Mouse (Mus musculus): ENCODE results near the gene Rad51ap2. TPM values are rescaled to one million over a fixed set of nuclear protein-coding genes. Genes with fewer than 3 reads are reported as not detected.

Gene Rad51ap2
- polyA plus RNA-seq, 1 experiment from 2014 or later, result 0.33 TPM

GRCm38 (mm10) chr12:11436023-11436350, 19.9 kb upstream of the Rad51ap2 start:
- peaks cover 8% of the 10 kb centered on the region for H3K27me3 ChIP-seq (ENCODE audit: control insufficient read depth, insufficient read depth, low read length)
- 3% methylated on average over 12 of the region's 12 CpGs for WGBS (ENCODE audit: insufficient replicate concordance)
- H3K27ac ChIP-seq (ENCODE audit: low read depth, low read length), result no peak overlapping the region
- H3K9ac ChIP-seq (ENCODE audit: low read depth, low read length), result 0 out of 2 replicates have a peak overlapping the region, but pooled peaks have one; percentile 16
- peak overlapping the region; percentile 52 for H3K4me3 ChIP-seq (ENCODE audit: low read depth, low read length)
- no peaks in the 10 kb centered on the region for H3K9me3 ChIP-seq (replicated peaks; ENCODE audit: control insufficient read depth, low read length)
- H3K4me2 ChIP-seq, result peak overlapping the region; percentile 73
- no peak for ATAC-seq (replicated peaks; ENCODE audit: insufficient number of reproducible peaks, low FRiP score, low TSS enrichment)
- no peaks in the 10 kb centered on the region for H3K36me3 ChIP-seq (ENCODE audit: control insufficient read depth, insufficient read depth, low read length)
- H3K4me1 ChIP-seq (ENCODE audit: control insufficient read depth, insufficient read depth, low read length), result 0 out of 2 replicates have a peak, but pooled peaks cover 2% of the 10 kb centered on the region

DNA sequence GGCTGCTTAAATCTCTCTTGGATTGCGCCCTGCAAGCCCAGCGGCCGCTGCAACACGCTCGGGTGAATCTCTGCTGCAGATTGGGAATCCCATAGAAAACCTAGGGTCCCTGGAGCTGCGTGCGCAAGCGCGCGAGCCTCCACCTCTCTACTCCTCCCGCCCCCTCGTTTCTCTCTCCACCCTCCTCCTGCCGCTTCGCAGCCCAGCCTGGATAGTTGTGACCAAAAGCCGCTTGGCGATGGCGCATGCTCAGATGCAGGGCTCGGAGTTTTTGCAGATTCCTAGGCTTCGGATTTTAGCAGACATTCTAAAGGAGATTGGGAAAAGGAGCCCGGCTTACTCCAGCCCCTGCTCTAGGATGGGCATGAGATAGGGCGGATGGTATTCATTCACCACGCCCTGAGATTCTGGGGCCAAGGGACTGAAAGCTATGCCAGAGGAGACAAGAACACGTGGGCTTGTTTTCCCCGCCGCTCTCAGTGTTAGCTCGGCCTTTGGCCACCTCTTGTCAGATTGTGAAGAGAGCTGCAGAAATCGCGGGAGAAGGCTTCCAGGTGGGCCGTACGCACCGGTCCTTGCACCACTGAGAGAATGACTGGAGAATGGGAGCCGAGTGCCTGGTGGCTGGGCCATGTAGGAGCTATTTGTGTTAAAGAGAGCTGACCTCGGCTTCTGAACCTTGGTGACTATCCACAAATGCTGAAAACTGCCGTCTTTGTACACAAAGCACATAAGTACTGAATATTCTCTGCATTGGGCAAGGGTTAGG, 19.2 kb upstream of the Rad51ap2 start, which contains the start of gene Vsnl1:
Gene Vsnl1, minus strand, starts transcription at position 117 of the 769 bp plus-strand sequence.
- Histone ChIP-seq H3K4me3 (ENCODE audit: low read depth, low read length) (peak within 1 kb of the TSS; percentile 52), H3K4me2 (peak within 1 kb of the TSS; percentile 73), H3K27me3 (ENCODE audit: control insufficient read depth, insufficient read depth, low read length) (peaks cover 8% of the 10 kb centered on the region), H3K36me3 (ENCODE audit: control insufficient read depth, insufficient read depth, low read length) (no peaks in the 10 kb centered on the region), H3K9ac (ENCODE audit: low read depth, low read length) (0 out of 2 replicates have a peak within 1 kb of the TSS, but pooled peaks have one; percentile 48), H3K27ac (ENCODE audit: low read depth, low read length) (no peak within 1 kb of the TSS), H3K9me3 (replicated peaks; ENCODE audit: control insufficient read depth, low read length) (no peaks in the 10 kb centered on the region), H3K4me1 (ENCODE audit: control insufficient read depth, insufficient read depth, low read length) (0 out of 2 replicates have a peak, but pooled peaks cover 2% of the 10 kb centered on the region)
- peak; percentile 71; the same call in 1 of the 2 replicates for ATAC-seq (replicated peaks; ENCODE audit: insufficient number of reproducible peaks, low FRiP score, low TSS enrichment)
- 3% methylated on average over 34 of the region's 34 CpGs for WGBS (ENCODE audit: insufficient replicate concordance)

- Histone ChIP-seq H3K9ac (ENCODE audit: low read depth, low read length) (no peak overlapping the region), H3K4me3 (ENCODE audit: low read depth, low read length) (peak overlapping the region; percentile 25)
- 0 out of 2 replicates have a peak, but pooled peaks have one; percentile 27 for ATAC-seq (replicated peaks; ENCODE audit: insufficient number of reproducible peaks, low FRiP score, low TSS enrichment)
Measured at GRCm38 (mm10) chr12:11437266-11437906, 18.5 kb upstream of the Rad51ap2 start.

GRCm38 (mm10) chr12:11437907-11438447, 17.9 kb upstream of the Rad51ap2 start:
- 15% methylated on average over 23 of the region's 23 CpGs for WGBS (ENCODE audit: insufficient replicate concordance)
- Histone ChIP-seq H3K36me3 (ENCODE audit: control insufficient read depth, insufficient read depth, low read length) (no peaks in the 10 kb centered on the region), H3K4me1 (ENCODE audit: control insufficient read depth, insufficient read depth, low read length) (0 out of 2 replicates have a peak, but pooled peaks cover 2% of the 10 kb centered on the region), H3K9me3 (replicated peaks; ENCODE audit: control insufficient read depth, low read length) (no peaks in the 10 kb centered on the region), H3K4me2 (peak overlapping the region; percentile 73), H3K9ac (ENCODE audit: low read depth, low read length) (no peak overlapping the region), H3K27ac (ENCODE audit: low read depth, low read length) (no peak overlapping the region), H3K27me3 (ENCODE audit: control insufficient read depth, insufficient read depth, low read length) (peaks cover 8% of the 10 kb centered on the region), H3K4me3 (ENCODE audit: low read depth, low read length) (peak overlapping the region; percentile 25)
- ATAC-seq (replicated peaks; ENCODE audit: insufficient number of reproducible peaks, low FRiP score, low TSS enrichment), result 0 out of 2 replicates have a peak, but pooled peaks have one; percentile 56

More at GRCm38 (mm10) chr12:11437266-11437906, 18.5 kb upstream of the Rad51ap2 start:
- H3K36me3 ChIP-seq (ENCODE audit: control insufficient read depth, insufficient read depth, low read length), result no peaks in the 10 kb centered on the region
- H3K9me3 ChIP-seq (replicated peaks; ENCODE audit: control insufficient read depth, low read length), result no peaks in the 10 kb centered on the region
- H3K4me1 ChIP-seq (ENCODE audit: control insufficient read depth, insufficient read depth, low read length), result 0 out of 2 replicates have a peak, but pooled peaks cover 2% of the 10 kb centered on the region
- H3K27me3 ChIP-seq (ENCODE audit: control insufficient read depth, insufficient read depth, low read length), result peaks cover 8% of the 10 kb centered on the region
- peak overlapping the region; percentile 73 for H3K4me2 ChIP-seq
- no peak overlapping the region for H3K27ac ChIP-seq (ENCODE audit: low read depth, low read length)
- WGBS (ENCODE audit: insufficient replicate concordance), result 21% methylated on average over 17 of the region's 17 CpGs

GRCm38 (mm10) chr12:11454146-11454545, 1.7 kb upstream of the Rad51ap2 start:
- no peaks in the 10 kb centered on the region for H3K4me1 ChIP-seq (ENCODE audit: control insufficient read depth, insufficient read depth, low read length)
- no peak overlapping the region for H3K4me2 ChIP-seq
- H3K27me3 ChIP-seq (ENCODE audit: control insufficient read depth, insufficient read depth, low read length), result 0 out of 2 replicates have a peak, but pooled peaks cover 2% of the 10 kb centered on the region
- 71% methylated on average over 5 of the region's 5 CpGs for WGBS (ENCODE audit: insufficient replicate concordance)
- no peak overlapping the region for H3K4me3 ChIP-seq (ENCODE audit: low read depth, low read length)
- ATAC-seq (replicated peaks; ENCODE audit: insufficient number of reproducible peaks, low FRiP score, low TSS enrichment), result no peak
- no peaks in the 10 kb centered on the region for H3K36me3 ChIP-seq (ENCODE audit: control insufficient read depth, insufficient read depth, low read length)
- no peaks in the 10 kb centered on the region for H3K9me3 ChIP-seq (replicated peaks; ENCODE audit: control insufficient read depth, low read length)
- H3K9ac ChIP-seq (ENCODE audit: low read depth, low read length), result no peak overlapping the region
- no peak overlapping the region for H3K27ac ChIP-seq (ENCODE audit: low read depth, low read length)

GRCm38 (mm10) chr12:11456213-11456612, 334 bp downstream of the Rad51ap2 start:
- H3K4me1 ChIP-seq (ENCODE audit: control insufficient read depth, insufficient read depth, low read length), result no peaks in the 10 kb centered on the region
- no peaks in the 10 kb centered on the region for H3K9me3 ChIP-seq (replicated peaks; ENCODE audit: control insufficient read depth, low read length)
- no peaks in the 10 kb centered on the region for H3K36me3 ChIP-seq (ENCODE audit: control insufficient read depth, insufficient read depth, low read length)
- peak overlapping the region; percentile 71 for H3K9ac ChIP-seq (ENCODE audit: low read depth, low read length)
- peak overlapping the region; percentile 57 for H3K4me3 ChIP-seq (ENCODE audit: low read depth, low read length)
- ATAC-seq (replicated peaks; ENCODE audit: insufficient number of reproducible peaks, low FRiP score, low TSS enrichment), result peak; percentile 60
- no peak overlapping the region for H3K27ac ChIP-seq (ENCODE audit: low read depth, low read length)
- H3K27me3 ChIP-seq (ENCODE audit: control insufficient read depth, insufficient read depth, low read length), result 0 out of 2 replicates have a peak, but pooled peaks cover 2% of the 10 kb centered on the region
- 3% methylated on average over 11 of the region's 11 CpGs for WGBS (ENCODE audit: insufficient replicate concordance)
- peak overlapping the region; percentile 98 for H3K4me2 ChIP-seq

GRCm38 (mm10) chr12:11456632-11457031, 753 bp downstream of the Rad51ap2 start:
- H3K36me3 ChIP-seq (ENCODE audit: control insufficient read depth, insufficient read depth, low read length), result no peaks in the 10 kb centered on the region
- H3K27me3 ChIP-seq (ENCODE audit: control insufficient read depth, insufficient read depth, low read length), result 0 out of 2 replicates have a peak, but pooled peaks cover 2% of the 10 kb centered on the region
- H3K9me3 ChIP-seq (replicated peaks; ENCODE audit: control insufficient read depth, low read length), result no peaks in the 10 kb centered on the region
- H3K4me3 ChIP-seq (ENCODE audit: low read depth, low read length), result no peak overlapping the region; the same call in 1 of the 2 replicates
- H3K4me2 ChIP-seq, result peak overlapping the region; percentile 98
- no peak for ATAC-seq (replicated peaks; ENCODE audit: insufficient number of reproducible peaks, low FRiP score, low TSS enrichment)
- no peak overlapping the region for H3K9ac ChIP-seq (ENCODE audit: low read depth, low read length)
- no peak overlapping the region for H3K27ac ChIP-seq (ENCODE audit: low read depth, low read length)
- 79% methylated on average over 4 of the region's 4 CpGs for WGBS (ENCODE audit: insufficient replicate concordance)
- H3K4me1 ChIP-seq (ENCODE audit: control insufficient read depth, insufficient read depth, low read length), result no peaks in the 10 kb centered on the region

All from heart, embryonic 11.5 days (tissue).